In the genomic region with DNA sequence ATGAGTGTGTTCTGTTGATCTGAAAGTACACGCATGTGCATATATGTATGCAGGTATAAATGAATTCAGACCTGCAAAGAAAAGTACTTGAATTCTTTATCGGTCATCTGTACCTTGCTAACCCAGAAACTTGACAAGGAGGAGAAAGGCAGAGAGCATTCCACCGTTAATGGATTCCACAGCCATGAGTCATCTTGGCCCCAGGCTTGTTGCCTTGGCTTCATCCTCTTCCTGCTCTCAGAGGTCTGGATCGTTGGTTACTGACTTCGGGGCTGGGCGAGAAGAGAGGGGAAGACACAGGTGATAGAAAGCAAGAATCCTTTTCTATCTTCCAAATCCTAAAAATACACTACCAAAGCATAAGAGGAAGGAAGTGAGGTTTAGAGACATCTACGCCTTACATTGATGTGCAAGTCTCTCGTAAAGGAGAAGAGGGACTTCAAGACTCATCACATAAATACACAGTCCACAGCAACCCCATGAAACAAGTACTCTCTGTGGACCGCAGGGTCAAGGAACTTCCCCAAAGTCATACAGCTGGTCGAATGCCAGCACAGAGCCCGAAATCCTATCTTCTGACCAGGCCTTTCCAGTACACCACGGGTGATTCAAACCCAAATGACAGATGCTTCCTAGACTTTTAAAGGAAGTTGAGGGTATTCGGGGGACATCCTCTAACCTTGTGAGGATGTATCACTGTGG, we compare ENCODE assay signal across 9 mouse cellular contexts. TPM values are rescaled to one million over a fixed set of nuclear protein-coding genes. Genes with fewer than 3 reads are reported as not detected.
DNase-seq lines count a peak whose midpoint lies in the region; ATAC-seq and TF ChIP-seq lines count a peak whose summit lies in the region.
"Had no signal": no experiment of that assay in that cellular context is flagged by ENCODE, and none has a peak within 500 bp of the region (broad histone marks: within the 10 kb centered on the region; RNA-seq: fewer than 3 reads in every experiment).

No protein-coding gene starts in this region.

- no peak overlapping the region for H3K4me3 ChIP-seq in brown adipose tissue, adult 24 weeks (ENCODE audit: insufficient read depth, low read depth, low read length)
- H3K4me3 ChIP-seq in hindbrain, embryonic 12.5 days = no peak overlapping the region
- H3K4me3 ChIP-seq in midbrain, embryonic 11.5 days (ENCODE audit: low read depth, low read length) = no peak overlapping the region
- no peak overlapping the region for H3K4me3 ChIP-seq in forebrain, postnatal 0 days (ENCODE audit: low read depth, low read length)
- H3K4me3 ChIP-seq: neural tube, embryonic 13.5 days had no signal

- peaks cover 9% of the 10 kb centered on the region for H3K4me1 ChIP-seq in brown adipose tissue, adult 24 weeks (ENCODE audit: control insufficient read depth, insufficient read depth, insufficient read length, low read length)
- peaks cover 18% of the 10 kb centered on the region for H3K4me1 ChIP-seq in hindbrain, embryonic 12.5 days
- H3K4me1 ChIP-seq in midbrain, embryonic 11.5 days (ENCODE audit: control insufficient read depth, insufficient read depth, low read length) = peaks cover 2% of the 10 kb centered on the region; the same call in 1 of the 2 replicates
- no peaks in the 10 kb centered on the region for H3K4me1 ChIP-seq in forebrain, postnatal 0 days (ENCODE audit: insufficient read depth)

- TF ChIP-seq CTCF in forebrain, postnatal 0 days (IDR thresholded peaks at IDR 0.05; ENCODE audit: low read depth) = no peak

- no peak overlapping the region for H3K9ac ChIP-seq in hindbrain, embryonic 12.5 days
- H3K9ac ChIP-seq in midbrain, embryonic 11.5 days (ENCODE audit: low read length) = no peak overlapping the region
- no peak overlapping the region for H3K9ac ChIP-seq in forebrain, postnatal 0 days
- H3K9ac ChIP-seq: neural tube, embryonic 13.5 days had no signal

- no peaks in the 10 kb centered on the region for H3K9me3 ChIP-seq in hindbrain, embryonic 12.5 days (replicated peaks)
- H3K9me3 ChIP-seq in midbrain, embryonic 11.5 days (ENCODE audit: control insufficient read depth, low read length) = no peaks in the 10 kb centered on the region
- no peaks in the 10 kb centered on the region for H3K9me3 ChIP-seq in forebrain, postnatal 0 days (ENCODE audit: low read length)
- H3K9me3 ChIP-seq: neural tube, embryonic 13.5 days had no signal

- peaks cover 15% of the 10 kb centered on the region; the same call in 1 of the 2 replicates for H3K36me3 ChIP-seq in hindbrain, embryonic 12.5 days
- peaks cover 3% of the 10 kb centered on the region; the same call in 1 of the 2 replicates for H3K36me3 ChIP-seq in midbrain, embryonic 11.5 days (ENCODE audit: control insufficient read depth, insufficient read depth, low read length)
- H3K36me3 ChIP-seq in forebrain, postnatal 0 days (ENCODE audit: insufficient read depth) = peaks cover 7% of the 10 kb centered on the region; the same call in 1 of the 2 replicates

- H3K27ac ChIP-seq in brown adipose tissue, adult 24 weeks (replicated peaks; ENCODE audit: low read depth, low read length) = peak overlapping the region; percentile 77
- H3K27ac ChIP-seq in hindbrain, embryonic 12.5 days = no peak overlapping the region
- no peak overlapping the region for H3K27ac ChIP-seq in midbrain, embryonic 11.5 days (ENCODE audit: low read depth, low read length)
- H3K27ac ChIP-seq in forebrain, postnatal 0 days (ENCODE audit: low read depth, low read length) = no peak overlapping the region
- H3K27ac ChIP-seq: neural tube, embryonic 13.5 days had no signal

- H3K4me2 ChIP-seq in hindbrain, embryonic 12.5 days (replicated peaks) = no peak overlapping the region
- no peak overlapping the region for H3K4me2 ChIP-seq in midbrain, embryonic 11.5 days
- H3K4me2 ChIP-seq in forebrain, postnatal 0 days (ENCODE audit: low read depth) = no peak overlapping the region
- H3K4me2 ChIP-seq: neural tube, embryonic 13.5 days had no signal

- peak; percentile 25 to 41 for DNase-seq in cerebellum, postnatal 36 days
- DNase-seq in cerebellum, adult 18-20 months = no peak
- DNase-seq in heart, adult 8-10 months (ENCODE audit: low spot score) = peak; percentile 84
- peak; percentile 75 for DNase-seq in lung, postnatal 10 days
- DNase-seq in midbrain, embryonic 11.5 days (ENCODE audit: low spot score, missing footprints) = no peak
- DNase-seq in forebrain, postnatal 0 days = no peak

- ATAC-seq in hindbrain, embryonic 12.5 days (ENCODE audit: low FRiP score) = no peak
- ATAC-seq in midbrain, embryonic 11.5 days (ENCODE audit: low FRiP score) = no peak
- no peak for ATAC-seq in forebrain, postnatal 0 days

- 87% methylated on average over 13 of the region's 13 CpGs for WGBS in hindbrain, embryonic 12.5 days
- 91% methylated on average over 13 of the region's 13 CpGs for WGBS in midbrain, embryonic 11.5 days
- WGBS in forebrain, postnatal 0 days = 79% methylated on average over 13 of the region's 13 CpGs

- no peaks in the 10 kb centered on the region for H3K27me3 ChIP-seq in hindbrain, embryonic 12.5 days
- H3K27me3 ChIP-seq in midbrain, embryonic 11.5 days (ENCODE audit: control insufficient read depth, insufficient read depth, low read length) = no peaks in the 10 kb centered on the region
- no peaks in the 10 kb centered on the region for H3K27me3 ChIP-seq in forebrain, postnatal 0 days (ENCODE audit: insufficient read depth, low read length)
- H3K27me3 ChIP-seq: neural tube, embryonic 13.5 days had no signal

RNA-seq across cellular contexts. Expression of a gene that starts 35.1 kb away (rescaled TPM):
- 0.50 and 2.1 TPM in 2 replicates for polyA plus RNA-seq in brown adipose tissue, adult 24 weeks (2012; ENCODE audit: insufficient read depth, insufficient read length, missing spikeins)
- 1 to 10 TPM; 4.4 to 7.8 (median 6.4) TPM for total RNA-seq in heart, adult 8-10 months (2022)
- 16.3 and 18.3 TPM in 2 replicates for polyA plus RNA-seq in hindbrain, embryonic 12.5 days (2016; fragmentation: Nextera tagmentation; extraction: Ambion mirVana)
- 18.7 and 20.2 TPM in 2 replicates for polyA plus RNA-seq in midbrain, embryonic 11.5 days (2014; fragmentation: Nextera tagmentation; extraction: Ambion mirVana)
- total RNA-seq in forebrain, postnatal 0 days (2014; rRNA removed) = 33.2 and 48.4 TPM in 2 replicates
- polyA plus RNA-seq in forebrain, postnatal 0 days (2015; fragmentation: Nextera tagmentation; extraction: Ambion mirVana) = 4.4 and 6.2 TPM in 2 replicates

Comparison
In these comparisons a context has a peak if more than half of its experiments do, and no peak if none do; other contexts are left out.
1. DNase-seq: peak in cerebellum, postnatal 36 days (2 of 2), heart, adult 8-10 months (single experiment) and lung, postnatal 10 days (single experiment); none in cerebellum, adult 18-20 months (0 of 2), midbrain, embryonic 11.5 days (single experiment) and forebrain, postnatal 0 days (single experiment).